Mouse (Mus musculus) adrenal gland, adult 2 months (tissue): ENCODE results near the gene Fam83g. TPM values are rescaled to one million over a fixed set of nuclear protein-coding genes. Genes with fewer than 3 reads are reported as not detected.

ENCODE experiments used
- DNase-seq: peaks from one replicate; pipeline ENCODE4 v3.0.0; 2021
- polyA plus RNA-seq: library from polyadenylated mRNA; depleted of rRNA; stranded (reverse); fragments of >200 nt; gene quantifications from 2 replicates; pipeline ENCODE4 v1.2.3, GENCODE M21; 2012; rRNA removed
- total RNA-seq, 2 experiments: library from RNA; stranded (reverse); gene quantifications; 2 replicates each; pipeline ENCODE4 v1.2.3; 2021

Fam83g gene
- total and polyA plus RNA-seq, 3 experiments, result 0.78 to 2.7 (median 2.1) TPM

GRCm38 (mm10) chr11:61715130-61715529, 31.2 kb downstream of the Fam83g start:
- no peak for DNase-seq

GRCm38 (mm10) chr11:61717990-61718389, 34.1 kb downstream of the Fam83g start:
- DNase-seq, result no peak

GRCm38 (mm10) chr11:61719387-61719786, 35.5 kb downstream of the Fam83g start:
- DNase-seq, result no peak

- DNase-seq, result no peak
These were observed 35.9 kb downstream of the Fam83g start for GRCm38 (mm10) chr11:61719826-61720225.

GRCm38 (mm10) chr11:61720636-61721035, 36.7 kb downstream of the Fam83g start, which contains the start of gene Slc5a10:
Slc5a10 (minus strand) TSS chr11:61720826.
- DNase-seq, result no peak

- no peak for DNase-seq
These were observed 38.2 kb downstream of the Fam83g start for GRCm38 (mm10) chr11:61722077-61722476.

- DNase-seq, result peak; percentile 27
These were observed 44.1 kb downstream of the Fam83g start for GRCm38 (mm10) chr11:61728037-61728436.

GRCm38 (mm10) chr11:61732672-61733071, 48.8 kb downstream of the Fam83g start:
- DNase-seq, result no peak

GRCm38 (mm10) chr11:61737290-61737689, 53.4 kb downstream of the Fam83g start:
- DNase-seq, result no peak

GRCm38 (mm10) chr11:61740500-61740899, 56.6 kb downstream of the Fam83g start:
- DNase-seq, result no peak

GRCm38 (mm10) chr11:61743768-61744167, 59.9 kb downstream of the Fam83g start:
- no peak for DNase-seq

- no peak for DNase-seq
These were observed 60.6 kb downstream of the Fam83g start for GRCm38 (mm10) chr11:61744460-61744859.

GRCm38 (mm10) chr11:61745781-61746180, 61.9 kb downstream of the Fam83g start:
- DNase-seq, result no peak

GRCm38 (mm10) chr11:61747161-61747560, 63.3 kb downstream of the Fam83g start:
- DNase-seq, result no peak

GRCm38 (mm10) chr11:61751612-61752011, 67.7 kb downstream of the Fam83g start:
- DNase-seq, result no peak

GRCm38 (mm10) chr11:61757151-61757550, 73.3 kb downstream of the Fam83g start:
- DNase-seq, result no peak

Other genes starting within 250 kb of the Fam83g start
- 1 to 10 TPM; 1.2 to 2.6 TPM for gene Rnf112, start 230.0 kb upstream of the Fam83g start, total RNA-seq
- 1.1 and 2.2 TPM in 2 replicates for gene Rnf112, start 230.0 kb upstream of the Fam83g start, polyA plus RNA-seq
- gene Mfap4, start 198.7 kb upstream of the Fam83g start, total RNA-seq, result 1 to 10 TPM; 5.5 to 6.5 TPM
- 35.5 and 39.1 TPM in 2 replicates for gene Mfap4, start 198.7 kb upstream of the Fam83g start, polyA plus RNA-seq
- 10 to 100 TPM; 14.5 to 15.5 TPM for gene Mapk7, start 189.7 kb upstream of the Fam83g start, total RNA-seq
- gene Mapk7, start 189.7 kb upstream of the Fam83g start, polyA plus RNA-seq, result 34.5 and 39.5 TPM in 2 replicates
- gene B9d1, start 178.9 kb upstream of the Fam83g start, total RNA-seq, result 10 to 100 TPM; 16.4 to 21.1 TPM
- gene B9d1, start 178.9 kb upstream of the Fam83g start, polyA plus RNA-seq, result 18.1 and 19.3 TPM in 2 replicates
- gene Epn2, start 104.4 kb upstream of the Fam83g start, total RNA-seq, result 10 to 100 TPM; 20.6 to 29.5 TPM
- 18.2 and 18.6 TPM in 2 replicates for gene Epn2, start 104.4 kb upstream of the Fam83g start, polyA plus RNA-seq
- 10 to 100 TPM in 1 of 2 experiments, 1 to 10 TPM in 1; 5.4 to 10.7 TPM for gene Grap, start 30.8 kb upstream of the Fam83g start, total RNA-seq
- gene Grap, start 30.8 kb upstream of the Fam83g start, polyA plus RNA-seq, result 10.4 and 12.4 TPM in 2 replicates
- under 1 TPM; 0.14 to 0.24 TPM for gene Slc5a10, start 36.7 kb downstream of the Fam83g start, total RNA-seq
- 0.07 and 0.10 TPM in 2 replicates for gene Slc5a10, start 36.7 kb downstream of the Fam83g start, polyA plus RNA-seq
- 10 to 100 TPM; 29.3 to 35.4 TPM for gene Prpsap2, start 78.0 kb downstream of the Fam83g start, total RNA-seq
- 6.6 and 7.6 TPM in 2 replicates for gene Prpsap2, start 78.0 kb downstream of the Fam83g start, polyA plus RNA-seq
- 10 to 100 TPM; 36.3 to 38.6 TPM for gene Ulk2, start 171.0 kb downstream of the Fam83g start, total RNA-seq
- gene Ulk2, start 171.0 kb downstream of the Fam83g start, polyA plus RNA-seq, result 44.1 and 50.9 TPM in 2 replicates
- 10 to 100 TPM; 25.9 to 26.5 TPM for gene Akap10, start 246.2 kb downstream of the Fam83g start, total RNA-seq
- gene Akap10, start 246.2 kb downstream of the Fam83g start, polyA plus RNA-seq, result 8.5 and 15.2 TPM in 2 replicates